Mouse (Mus musculus): Measurements from ENCODE around the gene Spef2. TPM values are rescaled to one million over a fixed set of nuclear protein-coding genes. Genes with fewer than 3 reads are reported as not detected.
"Not testable (repeated sequence)": the region's sequence is repeated elsewhere in the genome, so short reads cannot be mapped to it uniquely, and the experiment has no call there.

Spef2 gene
- polyA plus RNA-seq (2014; fragmentation: Nextera tagmentation; extraction: Ambion mirVana), result 0.42 and 0.79 TPM in 2 replicates

DNA sequence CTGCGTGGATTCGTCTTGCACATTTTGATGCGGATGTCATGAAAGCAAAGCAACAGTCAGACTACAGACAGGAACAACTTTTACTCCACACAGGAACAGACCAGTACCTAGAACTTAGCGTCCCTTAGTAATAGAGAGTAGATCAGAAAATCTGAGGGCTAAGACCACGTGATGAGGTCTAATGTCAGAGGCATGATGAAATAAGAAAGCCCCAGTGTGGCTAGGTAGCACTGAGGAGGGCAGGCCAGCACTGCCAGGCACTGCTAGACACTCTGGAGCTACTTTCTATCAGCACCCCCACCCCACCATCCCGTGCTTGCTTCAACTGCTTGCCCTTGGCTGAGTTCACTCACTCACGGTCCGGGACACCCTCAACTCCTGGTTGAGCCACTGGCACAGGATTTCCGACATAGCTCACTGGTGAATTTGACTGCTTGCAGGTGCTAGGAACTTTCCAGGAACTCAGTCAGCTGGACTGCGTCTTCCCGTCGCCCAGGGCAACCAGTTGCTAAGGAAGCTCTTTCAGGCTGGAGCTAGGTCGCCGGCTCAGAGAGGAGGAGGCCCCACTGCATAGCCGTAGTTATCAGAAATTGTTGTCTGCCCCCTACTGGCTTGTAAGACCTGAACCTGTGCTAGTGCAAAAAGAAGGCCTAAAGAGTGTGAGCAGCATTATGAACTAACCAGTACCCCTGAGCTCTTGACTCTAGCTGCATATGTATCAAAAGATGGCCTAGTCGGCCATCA is at the start of gene Spef2:
Gene Spef2, minus strand, starts transcription at position 510 of the 744 bp plus-strand sequence.
- H3K36me3 ChIP-seq (replicated peaks; ENCODE audit: control insufficient read depth, insufficient read depth, low read depth, low read length), result no peaks in the 10 kb centered on the region
- no peak within 1 kb of the TSS; the same call in 1 of the 2 replicates for H3K4me3 ChIP-seq (ENCODE audit: low read depth, low read length)
- no peaks in the 10 kb centered on the region for H3K27me3 ChIP-seq (ENCODE audit: control insufficient read depth, insufficient read depth, low read length)
- peak within 1 kb of the TSS; percentile 37 for H3K4me2 ChIP-seq (ENCODE audit: low read depth, low read length)
- DNase-seq (ENCODE audit: low spot score), result peak; percentile 85
- peak; percentile 98 for ATAC-seq (replicated peaks; ENCODE audit: insufficient number of reproducible peaks, low FRiP score, low TSS enrichment, low read depth)
- no peak within 1 kb of the TSS for H3K9ac ChIP-seq (replicated peaks; ENCODE audit: low read length)
- no peak within 1 kb of the TSS for H3K27ac ChIP-seq (replicated peaks; ENCODE audit: low read depth, low read length)
- H3K9me3 ChIP-seq (replicated peaks; ENCODE audit: control insufficient read depth, low read length), result no peaks in the 10 kb centered on the region
- H3K4me1 ChIP-seq (ENCODE audit: control insufficient read depth, insufficient read depth, low read length), result no peaks in the 10 kb centered on the region
- WGBS, result 21% methylated on average over 16 of the region's 16 CpGs

DNA sequence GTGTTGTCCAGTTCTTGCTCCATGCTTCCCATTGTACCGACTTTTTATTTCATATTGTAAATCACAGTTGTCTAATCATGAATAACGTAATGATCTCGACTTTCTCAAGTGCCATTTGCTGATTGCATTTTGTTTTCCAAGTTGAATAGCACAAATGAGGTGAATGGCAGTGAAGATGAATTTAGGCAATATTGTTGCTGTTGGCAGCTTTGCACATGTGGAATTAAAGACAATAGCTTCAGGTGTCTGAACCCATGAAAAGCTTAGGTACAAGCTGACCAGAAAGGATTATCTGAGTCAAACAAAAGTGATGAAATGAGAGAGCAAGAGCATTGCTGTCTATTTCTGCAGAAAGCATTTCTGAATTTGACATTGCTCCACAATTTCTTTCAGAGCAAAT is 45.5 kb upstream of the Spef2 start:
- 90% methylated on average over 3 of the region's 3 CpGs for whole genome bisulfite sequencing
- no peak overlapping the region for H3K4me2 ChIP-seq (ENCODE audit: low read depth, low read length)
- H3K4me3 ChIP-seq (ENCODE audit: low read depth, low read length), result no peak overlapping the region
- ATAC-seq (replicated peaks; ENCODE audit: insufficient number of reproducible peaks, low FRiP score, low TSS enrichment, low read depth), result no peak
- no peak overlapping the region for H3K27ac ChIP-seq (replicated peaks; ENCODE audit: low read depth, low read length)
- no peaks in the 10 kb centered on the region for H3K9me3 ChIP-seq (replicated peaks; ENCODE audit: control insufficient read depth, low read length)
- no peaks in the 10 kb centered on the region for H3K27me3 ChIP-seq (ENCODE audit: control insufficient read depth, insufficient read depth, low read length)
- no peaks in the 10 kb centered on the region for H3K36me3 ChIP-seq (replicated peaks; ENCODE audit: control insufficient read depth, insufficient read depth, low read depth, low read length)
- no peak overlapping the region for H3K9ac ChIP-seq (replicated peaks; ENCODE audit: low read length)
- no peaks in the 10 kb centered on the region for H3K4me1 ChIP-seq (ENCODE audit: control insufficient read depth, insufficient read depth, low read length)
- no peak for DNase-seq (ENCODE audit: low spot score)

DNA sequence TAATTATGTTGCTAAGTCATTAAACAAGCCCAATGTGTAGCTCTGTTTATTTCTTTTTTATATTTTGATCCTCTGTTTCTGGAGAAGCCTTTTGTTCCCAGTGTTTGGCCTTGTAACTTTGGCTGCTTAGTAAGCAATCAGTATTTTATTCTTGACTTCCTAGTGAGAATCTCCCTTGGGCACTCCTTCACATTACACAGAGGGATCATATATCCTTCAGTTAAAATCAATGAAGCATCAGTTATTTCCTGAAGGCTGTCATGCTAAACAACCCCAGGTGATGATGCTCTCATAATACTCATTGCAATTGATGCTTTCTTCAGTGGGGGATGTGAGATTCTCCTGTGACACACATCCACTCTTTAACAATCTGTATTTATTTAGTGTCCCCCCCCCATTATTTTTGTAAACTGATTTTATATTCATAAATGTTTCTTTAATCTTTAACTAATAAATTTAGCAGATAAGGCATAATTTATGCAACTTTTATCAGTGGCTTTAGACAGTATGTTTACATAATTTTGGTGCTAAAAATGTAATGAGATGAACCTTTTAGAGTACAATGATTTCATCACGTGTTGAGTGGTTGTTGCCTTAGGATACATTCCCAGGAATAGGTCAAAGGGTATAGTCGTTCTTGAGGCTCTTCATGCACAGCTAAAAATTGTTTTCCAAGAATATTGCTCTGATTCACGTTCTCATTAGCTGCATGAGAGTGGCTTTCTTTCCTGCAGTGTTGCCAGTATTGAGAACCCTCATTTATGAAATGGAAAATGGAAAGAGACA is 39.8 kb upstream of the Spef2 start:
- no peaks in the 10 kb centered on the region for H3K27me3 ChIP-seq (ENCODE audit: control insufficient read depth, insufficient read depth, low read length)
- H3K4me3 ChIP-seq (ENCODE audit: low read depth, low read length), result no peak overlapping the region
- ATAC-seq (replicated peaks; ENCODE audit: insufficient number of reproducible peaks, low FRiP score, low TSS enrichment, low read depth) (no peak), DNase-seq (ENCODE audit: low spot score) (no peak)
- H3K27ac ChIP-seq (replicated peaks; ENCODE audit: low read depth, low read length), result no peak overlapping the region
- no peak overlapping the region for H3K9ac ChIP-seq (replicated peaks; ENCODE audit: low read length)
- H3K4me2 ChIP-seq (ENCODE audit: low read depth, low read length), result no peak overlapping the region
- no peaks in the 10 kb centered on the region for H3K4me1 ChIP-seq (ENCODE audit: control insufficient read depth, insufficient read depth, low read length)
- WGBS, result 34% methylated on average over 3 of the region's 3 CpGs
- no peaks in the 10 kb centered on the region for H3K36me3 ChIP-seq (replicated peaks; ENCODE audit: control insufficient read depth, insufficient read depth, low read depth, low read length)
- no peaks in the 10 kb centered on the region for H3K9me3 ChIP-seq (replicated peaks; ENCODE audit: control insufficient read depth, low read length)

DNA sequence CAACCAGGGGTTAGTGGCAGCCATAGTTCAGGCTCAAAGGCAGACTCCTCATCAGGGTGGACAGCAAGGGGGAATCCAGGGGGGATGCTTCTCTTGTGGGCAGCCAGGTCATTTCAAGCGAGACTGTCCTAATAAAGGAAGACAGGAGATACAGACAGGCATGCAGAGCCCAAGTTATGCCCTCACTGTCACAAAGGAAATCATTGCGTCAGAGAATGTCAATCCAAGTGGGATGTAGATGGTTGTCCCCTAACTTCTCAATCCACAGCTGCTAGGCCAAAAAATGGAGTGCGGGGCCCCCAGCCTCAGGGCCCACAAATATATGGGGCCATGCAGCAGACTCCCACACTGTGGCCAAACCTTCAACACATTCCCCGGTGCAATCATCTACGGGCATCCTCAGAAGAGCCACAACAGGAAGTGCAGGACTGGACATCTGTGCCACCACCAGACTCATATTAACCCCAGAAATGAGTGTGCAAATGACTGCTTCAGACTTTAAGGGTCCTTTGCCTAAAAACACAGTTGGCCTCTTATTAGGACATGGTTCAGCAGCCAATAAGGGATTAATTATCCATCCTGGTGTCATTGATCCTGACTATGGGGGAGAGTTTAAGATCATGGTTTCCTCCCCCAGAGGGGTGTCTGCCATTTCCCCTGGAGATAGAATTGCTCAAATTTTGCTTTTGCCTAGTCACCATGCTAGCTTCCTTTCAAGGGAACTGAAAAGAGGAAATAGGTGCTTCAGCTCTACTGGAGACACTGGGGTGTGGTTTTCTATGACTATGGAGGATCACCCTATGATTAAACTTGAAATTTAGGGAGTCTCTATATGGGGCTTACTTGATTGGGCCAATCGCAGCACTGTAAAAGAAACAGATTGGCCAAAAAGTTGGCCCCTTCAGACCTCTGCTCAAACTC is 25.8 kb upstream of the Spef2 start:
- H3K36me3 ChIP-seq (replicated peaks; ENCODE audit: control insufficient read depth, insufficient read depth, low read depth, low read length); H3K4me3 ChIP-seq (ENCODE audit: low read depth, low read length); ATAC-seq (replicated peaks; ENCODE audit: insufficient number of reproducible peaks, low FRiP score, low TSS enrichment, low read depth); DNase-seq (ENCODE audit: low spot score); H3K27me3 ChIP-seq (ENCODE audit: control insufficient read depth, insufficient read depth, low read length); H3K9me3 ChIP-seq (replicated peaks; ENCODE audit: control insufficient read depth, low read length); H3K4me2 ChIP-seq (ENCODE audit: low read depth, low read length); H3K9ac ChIP-seq (replicated peaks; ENCODE audit: low read length); H3K27ac ChIP-seq (replicated peaks; ENCODE audit: low read depth, low read length); H3K4me1 ChIP-seq (ENCODE audit: control insufficient read depth, insufficient read depth, low read length): not testable (repeated sequence)
- 86% methylated on average over 6 of the region's 6 CpGs for WGBS

DNA sequence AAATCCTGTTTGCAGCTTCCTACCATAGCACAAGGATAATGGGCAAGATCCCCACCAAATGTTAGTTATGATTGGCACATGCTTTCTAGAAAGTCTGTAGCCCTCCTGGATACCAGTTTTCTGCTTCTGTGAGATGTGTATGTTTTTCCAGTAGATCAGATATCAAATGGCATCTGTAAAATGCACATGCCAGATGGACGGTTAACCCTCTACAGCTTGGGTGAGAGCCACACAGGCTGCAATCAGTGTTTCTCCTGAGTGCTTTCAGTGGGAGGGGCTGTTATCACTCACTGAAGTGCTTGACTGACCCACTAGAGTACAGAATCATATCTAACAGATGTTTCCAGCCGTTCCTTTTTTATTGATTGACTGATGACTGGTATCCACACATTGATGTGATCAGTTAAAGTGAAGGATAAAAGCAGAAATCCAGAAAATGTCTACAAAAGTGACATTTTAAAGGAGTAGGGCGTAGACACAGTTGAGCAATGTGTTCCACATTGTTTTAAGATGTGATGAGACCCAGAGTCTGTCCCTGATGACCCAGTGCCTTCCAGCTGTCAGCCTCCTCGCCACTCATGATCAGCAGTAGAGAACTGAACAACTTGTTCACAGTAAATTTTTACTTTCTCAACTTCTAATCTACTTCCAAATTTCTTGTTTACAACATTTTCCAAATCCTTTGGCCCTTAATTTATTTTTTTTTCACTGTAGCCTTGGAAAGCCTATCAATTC is 19.7 kb upstream of the Spef2 start:
- Histone ChIP-seq H3K4me3 (ENCODE audit: low read depth, low read length) (no peak overlapping the region), H3K27ac (replicated peaks; ENCODE audit: low read depth, low read length) (no peak overlapping the region), H3K4me2 (ENCODE audit: low read depth, low read length) (no peak overlapping the region), H3K27me3 (ENCODE audit: control insufficient read depth, insufficient read depth, low read length) (no peaks in the 10 kb centered on the region), H3K9ac (replicated peaks; ENCODE audit: low read length) (no peak overlapping the region), H3K36me3 (replicated peaks; ENCODE audit: control insufficient read depth, insufficient read depth, low read depth, low read length) (no peaks in the 10 kb centered on the region), H3K4me1 (ENCODE audit: control insufficient read depth, insufficient read depth, low read length) (no peaks in the 10 kb centered on the region), H3K9me3 (replicated peaks; ENCODE audit: control insufficient read depth, low read length) (no peaks in the 10 kb centered on the region)
- DNase-seq (ENCODE audit: low spot score), result peak; percentile 49
- WGBS, result 63% methylated on average over 4 of the region's 4 CpGs
- ATAC-seq (replicated peaks; ENCODE audit: insufficient number of reproducible peaks, low FRiP score, low TSS enrichment, low read depth), result no peak

DNA sequence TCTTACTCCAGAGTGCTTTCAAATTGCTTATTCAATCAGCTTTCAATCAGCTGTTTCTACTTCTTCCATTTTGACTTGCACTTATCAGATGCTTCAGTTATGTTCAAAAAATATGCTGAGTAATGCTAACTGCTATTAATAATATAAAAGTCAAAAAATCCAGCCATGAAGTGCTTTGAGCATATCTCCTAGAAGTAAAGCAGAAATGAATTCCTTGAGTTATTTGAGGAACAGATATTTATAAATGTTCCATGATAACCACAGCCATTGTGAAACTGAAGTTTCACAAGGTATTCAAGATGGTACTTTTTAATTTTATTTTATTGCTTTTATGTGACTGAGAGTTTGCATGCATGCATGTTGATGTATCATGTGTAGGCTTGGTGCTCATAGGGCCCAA is 18.4 kb upstream of the Spef2 start:
- no peak overlapping the region for H3K4me2 ChIP-seq (ENCODE audit: low read depth, low read length)
- no peak for ATAC-seq (replicated peaks; ENCODE audit: insufficient number of reproducible peaks, low FRiP score, low TSS enrichment, low read depth)
- no peak for DNase-seq (ENCODE audit: low spot score)

DNA sequence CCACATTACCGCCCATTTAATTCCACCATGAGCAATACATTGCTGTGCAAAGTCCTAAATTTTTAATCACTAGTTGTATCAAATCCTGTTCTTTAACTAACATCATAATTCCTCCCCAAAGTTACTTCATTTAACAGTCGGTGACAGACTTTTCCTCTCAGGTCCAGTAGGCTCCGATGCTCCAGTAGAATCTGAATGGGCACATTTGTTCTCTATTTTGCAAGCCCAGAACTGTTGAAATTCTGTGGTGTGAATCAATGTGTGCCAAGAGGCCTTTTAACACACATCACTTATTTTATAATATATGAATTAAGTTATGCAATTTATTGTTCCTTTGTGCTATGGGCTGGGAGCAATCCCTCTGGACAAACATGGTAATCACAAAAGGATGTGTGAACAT is 2.3 kb upstream of the Spef2 start:
- WGBS, result 91% methylated on average over 3 of the region's 3 CpGs
- no peaks in the 10 kb centered on the region for H3K9me3 ChIP-seq (replicated peaks; ENCODE audit: control insufficient read depth, low read length)
- no peaks in the 10 kb centered on the region for H3K27me3 ChIP-seq (ENCODE audit: control insufficient read depth, insufficient read depth, low read length)
- no peak overlapping the region for H3K27ac ChIP-seq (replicated peaks; ENCODE audit: low read depth, low read length)
- H3K9ac ChIP-seq (replicated peaks; ENCODE audit: low read length), result no peak overlapping the region
- ATAC-seq (replicated peaks; ENCODE audit: insufficient number of reproducible peaks, low FRiP score, low TSS enrichment, low read depth) (no peak), DNase-seq (ENCODE audit: low spot score) (no peak)
- no peak overlapping the region for H3K4me3 ChIP-seq (ENCODE audit: low read depth, low read length)
- no peak overlapping the region for H3K4me2 ChIP-seq (ENCODE audit: low read depth, low read length)
- H3K36me3 ChIP-seq (replicated peaks; ENCODE audit: control insufficient read depth, insufficient read depth, low read depth, low read length), result no peaks in the 10 kb centered on the region
- no peaks in the 10 kb centered on the region for H3K4me1 ChIP-seq (ENCODE audit: control insufficient read depth, insufficient read depth, low read length)

More for the DNA sequence above, 18.4 kb upstream of the Spef2 start:
- H3K27me3 ChIP-seq (ENCODE audit: control insufficient read depth, insufficient read depth, low read length), result no peaks in the 10 kb centered on the region
- H3K9me3 ChIP-seq (replicated peaks; ENCODE audit: control insufficient read depth, low read length), result no peaks in the 10 kb centered on the region
- H3K4me1 ChIP-seq (ENCODE audit: control insufficient read depth, insufficient read depth, low read length), result no peaks in the 10 kb centered on the region
- no peak overlapping the region for H3K27ac ChIP-seq (replicated peaks; ENCODE audit: low read depth, low read length)
- H3K36me3 ChIP-seq (replicated peaks; ENCODE audit: control insufficient read depth, insufficient read depth, low read depth, low read length), result no peaks in the 10 kb centered on the region
- H3K4me3 ChIP-seq (ENCODE audit: low read depth, low read length), result no peak overlapping the region
- no peak overlapping the region for H3K9ac ChIP-seq (replicated peaks; ENCODE audit: low read length)

All from embryonic facial prominence, embryonic 11.5 days (tissue).